Mouse (Mus musculus) adrenal gland, postnatal 25 days (tissue): Measurements from ENCODE around the gene Dpyd. TPM values are rescaled to one million over a fixed set of nuclear protein-coding genes. Genes with fewer than 3 reads are reported as not detected.

ENCODE experiments used
- DNase-seq: peaks from one replicate; pipeline ENCODE4 v3.0.0; 2021; ENCODE audit warnings: mixed read lengths
- total RNA-seq: library from RNA; stranded (reverse); gene quantifications from 2 replicates; pipeline ENCODE4 v1.2.3, GENCODE M21; 2021

Gene Dpyd
- total RNA-seq, 1 experiment from 2014 or later = 28.1 TPM

GRCm38 (mm10) chr3:118676052-118676777 is 114.3 kb downstream of the Dpyd start:
- DNase-seq = no peak

- DNase-seq = no peak
These were observed 118.9 kb downstream of the Dpyd start for GRCm38 (mm10) chr3:118680803-118681202.

- DNase-seq = no peak
These were observed 188.3 kb downstream of the Dpyd start for GRCm38 (mm10) chr3:118750269-118750668.

GRCm38 (mm10) chr3:118753623-118754022 is 191.7 kb downstream of the Dpyd start:
- no peak for DNase-seq

GRCm38 (mm10) chr3:118756099-118756498 is 194.2 kb downstream of the Dpyd start:
- no peak for DNase-seq

- no peak for DNase-seq
These were observed 251.0 kb downstream of the Dpyd start for GRCm38 (mm10) chr3:118812885-118813284.

- no peak for DNase-seq
These were observed 288.9 kb downstream of the Dpyd start for GRCm38 (mm10) chr3:118850613-118851527.

- no peak for DNase-seq
These were observed 290.8 kb downstream of the Dpyd start for GRCm38 (mm10) chr3:118852711-118853110.

- DNase-seq = no peak
These were observed 293.5 kb downstream of the Dpyd start for GRCm38 (mm10) chr3:118855411-118855810.

- no peak for DNase-seq
These were observed 307.5 kb downstream of the Dpyd start for GRCm38 (mm10) chr3:118869113-118870107.

- DNase-seq = no peak
These were observed 313.9 kb downstream of the Dpyd start for GRCm38 (mm10) chr3:118875871-118876270.

GRCm38 (mm10) chr3:118899036-118899435 is 337.1 kb downstream of the Dpyd start:
- no peak for DNase-seq

- no peak for DNase-seq
These were observed 429.4 kb downstream of the Dpyd start for GRCm38 (mm10) chr3:118991312-118991711.

- no peak for DNase-seq
These were observed 429.9 kb downstream of the Dpyd start for GRCm38 (mm10) chr3:118991793-118992192.

GRCm38 (mm10) chr3:119021255-119021654 is 459.3 kb downstream of the Dpyd start:
- DNase-seq = no peak

GRCm38 (mm10) chr3:119042611-119043010 is 480.7 kb downstream of the Dpyd start:
- no peak for DNase-seq

- no peak for DNase-seq
These were observed 494.2 kb downstream of the Dpyd start for GRCm38 (mm10) chr3:119056144-119056543.

GRCm38 (mm10) chr3:119063214-119063613 is 501.3 kb downstream of the Dpyd start:
- no peak for DNase-seq

- DNase-seq = no peak
These were observed 501.7 kb downstream of the Dpyd start for GRCm38 (mm10) chr3:119063642-119064041.

GRCm38 (mm10) chr3:119064746-119065145 is 502.8 kb downstream of the Dpyd start:
- DNase-seq = no peak

GRCm38 (mm10) chr3:119067221-119067620 is 505.3 kb downstream of the Dpyd start:
- no peak for DNase-seq

- no peak for DNase-seq
These were observed 524.7 kb downstream of the Dpyd start for GRCm38 (mm10) chr3:119086618-119087017.
